Mouse (Mus musculus): ENCODE results near the gene H2-K1. TPM values are rescaled to one million over a fixed set of nuclear protein-coding genes. Genes with fewer than 3 reads are reported as not detected.
"Not testable (repeated sequence)": the region's sequence is repeated elsewhere in the genome, so short reads cannot be mapped to it uniquely, and the experiment has no call there.

The H2-K1 gene
- total and polyA plus RNA-seq, 3 experiments = 0.16 to 0.74 TPM; not detected in 1

DNA sequence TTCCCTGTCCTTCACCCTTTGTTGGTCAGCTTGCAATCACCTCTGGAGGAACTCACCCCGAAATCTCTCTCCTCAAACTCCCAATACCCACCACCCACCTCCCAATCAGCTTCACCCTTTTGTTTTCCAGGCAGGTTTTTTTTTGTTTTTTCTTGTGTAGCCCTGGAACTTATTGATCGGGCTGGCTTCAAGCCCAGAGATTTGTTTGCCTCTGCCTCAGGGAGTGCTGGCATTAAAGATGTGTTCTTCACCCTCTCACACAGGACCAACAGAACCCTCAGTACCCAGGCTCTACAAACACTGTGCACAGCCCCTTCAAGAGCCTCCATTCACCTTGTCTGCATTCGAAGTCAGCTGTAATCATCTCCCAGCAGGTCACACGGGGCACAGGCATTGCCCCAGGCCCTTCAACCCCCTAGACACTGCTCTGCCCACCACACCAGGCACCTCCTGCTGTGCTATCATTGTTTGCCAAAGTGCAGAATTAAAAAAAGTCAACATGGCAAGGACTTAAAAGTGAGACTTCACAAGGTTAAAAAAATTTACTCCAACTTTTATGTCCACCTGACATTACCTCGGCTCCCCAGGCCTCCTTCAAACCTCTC is 46.1 kb downstream of the H2-K1 start:
- DNase-seq (ENCODE audit: low spot score) = no peak
- peaks cover 64% of the 10 kb centered on the region for H3K4me1 ChIP-seq (ENCODE audit: insufficient read depth, low read depth, low read length)
- H3K36me3 ChIP-seq (replicated peaks) = peaks cover 81% of the 10 kb centered on the region

DNA sequence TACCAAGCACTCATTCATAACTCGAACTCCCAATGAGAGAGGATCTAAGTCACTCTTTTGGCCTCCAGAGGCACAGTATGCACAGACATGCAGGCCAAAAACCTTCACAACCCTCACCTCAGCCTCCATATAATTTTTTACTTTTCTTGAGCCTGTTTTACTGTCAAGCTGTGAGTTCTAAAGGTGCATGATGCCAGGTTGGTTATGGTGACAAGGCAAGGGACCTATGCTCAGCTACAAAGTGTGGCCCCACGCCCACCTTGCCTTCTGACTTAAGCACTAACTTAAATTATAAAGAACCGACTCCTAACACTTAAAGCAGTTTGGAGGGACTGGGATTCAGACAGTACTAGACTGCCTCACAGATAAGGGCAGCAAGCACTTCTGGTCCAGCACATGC is 46.8 kb downstream of the H2-K1 start:
- Histone ChIP-seq H3K4me1 (ENCODE audit: insufficient read depth, low read depth, low read length) (peaks cover 69% of the 10 kb centered on the region), H3K27me3 (ENCODE audit: insufficient read depth, low read length) (no peaks in the 10 kb centered on the region), H3K9me3 (replicated peaks) (no peaks in the 10 kb centered on the region), H3K4me3 (ENCODE audit: low read depth, low read length) (peak overlapping the region; percentile 93), H3K36me3 (replicated peaks) (peaks cover 81% of the 10 kb centered on the region)
- ATAC-seq (ENCODE audit: extremely low read depth, insufficient number of reproducible peaks, low FRiP score, poor library complexity, severe bottlenecking) (no peak), DNase-seq (ENCODE audit: low spot score) (no peak)
- TF ChIP-seq TAL1 (conservative IDR thresholded peaks at IDR 0.05; ENCODE audit: low read depth, low read length) (no peak), CTCF (IDR thresholded peaks at IDR 0.05; ENCODE audit: low read depth, low read length) (no peak), GATA2 (IDR thresholded peaks at IDR 0.05; ENCODE audit: borderline replicate concordance, low read depth, low read length) (no peak), GATA1 (IDR thresholded peaks at IDR 0.05; ENCODE audit: borderline replicate concordance, low read length) (no peak)

More for the DNA sequence above, 46.1 kb downstream of the H2-K1 start:
- H3K4me3 ChIP-seq (ENCODE audit: low read depth, low read length) = peak overlapping the region; percentile 93
- H3K27me3 ChIP-seq (ENCODE audit: insufficient read depth, low read length) = no peaks in the 10 kb centered on the region
- no peak for TF ChIP-seq CTCF (IDR thresholded peaks at IDR 0.05; ENCODE audit: low read depth, low read length)
- 0 out of 2 replicates have a peak, but pooled peaks have one; percentile 75 for TF ChIP-seq POLR2AphosphoS5 (IDR thresholded peaks at IDR 0.05; ENCODE audit: insufficient replicate concordance, low read depth, low read length)
- TF ChIP-seq GATA1 (IDR thresholded peaks at IDR 0.05; ENCODE audit: borderline replicate concordance, low read length) = no peak
- no peak for TF ChIP-seq TAL1 (conservative IDR thresholded peaks at IDR 0.05; ENCODE audit: low read depth, low read length)
- TF ChIP-seq GATA2 (IDR thresholded peaks at IDR 0.05; ENCODE audit: borderline replicate concordance, low read depth, low read length) = no peak
- no peak for ATAC-seq (ENCODE audit: extremely low read depth, insufficient number of reproducible peaks, low FRiP score, poor library complexity, severe bottlenecking)
- H3K9me3 ChIP-seq (replicated peaks) = no peaks in the 10 kb centered on the region

DNA sequence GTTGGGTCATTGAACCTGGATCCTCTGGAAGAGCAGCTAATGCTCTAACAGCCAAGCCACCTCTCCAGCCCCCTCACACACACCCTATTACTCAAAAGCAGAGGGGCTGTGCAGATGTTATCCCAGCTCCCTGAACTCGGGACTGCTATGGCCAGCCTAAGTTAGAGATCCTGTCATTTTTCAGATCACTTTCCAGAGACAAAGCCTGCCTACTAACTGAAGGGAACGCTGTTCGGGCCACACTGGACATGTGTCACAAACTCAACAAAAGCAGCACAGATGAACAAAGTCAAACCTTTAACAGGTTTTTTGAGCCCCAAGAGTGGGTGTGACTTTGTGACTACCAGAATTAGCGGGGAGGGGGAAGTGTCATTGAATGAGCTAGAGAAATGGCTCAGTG is 47.3 kb downstream of the H2-K1 start:
- Histone ChIP-seq H3K36me3 (replicated peaks) (peaks cover 81% of the 10 kb centered on the region), H3K9me3 (replicated peaks) (no peaks in the 10 kb centered on the region), H3K27me3 (ENCODE audit: insufficient read depth, low read length) (no peaks in the 10 kb centered on the region), H3K4me1 (ENCODE audit: insufficient read depth, low read depth, low read length) (peaks cover 70% of the 10 kb centered on the region), H3K4me3 (ENCODE audit: low read depth, low read length) (peak overlapping the region; percentile 93)
- ATAC-seq (ENCODE audit: extremely low read depth, insufficient number of reproducible peaks, low FRiP score, poor library complexity, severe bottlenecking) (no peak), DNase-seq (ENCODE audit: low spot score) (no peak)
- TF ChIP-seq CTCF (IDR thresholded peaks at IDR 0.05; ENCODE audit: low read depth, low read length) (no peak), GATA2 (IDR thresholded peaks at IDR 0.05; ENCODE audit: borderline replicate concordance, low read depth, low read length) (no peak), TAL1 (conservative IDR thresholded peaks at IDR 0.05; ENCODE audit: low read depth, low read length) (no peak), GATA1 (IDR thresholded peaks at IDR 0.05; ENCODE audit: borderline replicate concordance, low read length) (no peak), POLR2AphosphoS5 (IDR thresholded peaks at IDR 0.05; ENCODE audit: insufficient replicate concordance, low read depth, low read length) (no peak; the same call in 1 of the 2 replicates)

DNA sequence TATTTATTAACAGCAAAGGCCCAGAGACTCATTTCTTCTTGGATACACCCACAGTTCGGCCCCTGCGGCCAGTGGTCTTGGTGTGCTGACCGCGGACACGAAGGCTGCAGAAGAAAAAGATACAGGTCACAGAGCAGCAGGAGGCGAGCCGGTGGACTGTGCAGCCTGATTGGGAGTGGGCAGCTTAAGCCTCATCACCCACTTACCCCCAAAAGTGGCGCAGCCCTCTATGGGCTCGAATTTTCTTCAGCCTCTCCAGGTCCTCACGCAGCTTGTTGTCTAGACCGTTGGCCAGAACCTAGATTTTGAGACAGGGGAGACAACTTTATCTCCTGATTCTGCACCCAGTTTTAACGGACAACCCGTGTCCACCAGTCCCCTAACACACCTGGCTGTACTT is 48.1 kb downstream of the H2-K1 start:
- Histone ChIP-seq H3K36me3 (replicated peaks) (peaks cover 81% of the 10 kb centered on the region), H3K4me1 (ENCODE audit: insufficient read depth, low read depth, low read length) (peaks cover 69% of the 10 kb centered on the region), H3K4me3 (ENCODE audit: low read depth, low read length) (peak overlapping the region; percentile 93)
- DNase-seq (ENCODE audit: low spot score); H3K27me3 ChIP-seq (ENCODE audit: insufficient read depth, low read length); ATAC-seq (ENCODE audit: extremely low read depth, insufficient number of reproducible peaks, low FRiP score, poor library complexity, severe bottlenecking); H3K9me3 ChIP-seq (replicated peaks): not testable (repeated sequence)

DNA sequence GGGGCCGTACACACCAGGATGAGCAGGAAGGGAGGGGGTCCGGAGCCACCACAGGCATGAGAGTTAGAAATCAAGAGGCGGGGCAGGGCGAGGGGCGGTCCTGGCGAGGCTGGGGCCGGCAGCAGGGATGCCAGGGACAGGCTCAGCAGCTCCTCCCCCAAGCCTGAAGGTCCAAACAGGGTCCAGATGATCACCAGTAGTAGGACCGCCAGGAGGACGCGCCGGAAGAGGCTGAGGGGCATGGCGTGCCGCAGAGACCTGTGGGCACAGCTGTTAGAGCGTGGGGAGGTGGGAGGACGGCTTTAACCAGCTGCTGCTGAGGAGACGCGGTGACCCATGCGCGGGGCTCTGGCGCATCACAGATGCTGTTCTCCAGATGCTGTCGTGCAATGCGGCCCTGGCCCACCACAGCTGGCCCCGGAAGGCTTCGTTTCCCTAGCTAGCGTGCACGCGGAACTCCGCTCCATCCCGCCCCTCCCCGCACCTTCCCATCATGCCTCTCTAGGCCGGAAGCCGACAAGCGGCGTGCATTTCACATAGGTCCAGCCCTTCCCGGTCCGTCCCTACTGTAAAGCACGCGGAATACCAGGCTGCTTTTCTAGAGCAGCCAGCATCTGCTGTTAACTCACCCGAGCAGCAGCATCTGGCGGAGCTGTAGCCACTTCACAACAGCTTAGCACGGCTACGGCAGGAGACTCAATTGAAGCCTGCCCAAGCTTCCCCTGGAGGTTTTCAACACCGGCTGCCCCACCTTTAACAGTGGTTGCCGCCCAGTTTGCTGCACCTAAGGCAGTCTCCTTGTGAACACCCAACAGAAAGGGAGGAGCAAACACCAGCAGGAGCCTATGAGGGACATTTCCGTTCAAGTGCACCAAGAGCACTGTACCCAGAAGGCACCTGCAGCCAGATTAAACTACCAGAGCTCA is 48.9 kb downstream of the H2-K1 start, which contains the start of gene B3galt4:
Gene B3galt4 (minus strand): TSS at position 468 of the 926 bp plus-strand sequence.
- peak within 1 kb of the TSS; percentile 93 for H3K4me3 ChIP-seq (ENCODE audit: low read depth, low read length)
- no peaks in the 10 kb centered on the region for H3K27me3 ChIP-seq (ENCODE audit: insufficient read depth, low read length)

DNA sequence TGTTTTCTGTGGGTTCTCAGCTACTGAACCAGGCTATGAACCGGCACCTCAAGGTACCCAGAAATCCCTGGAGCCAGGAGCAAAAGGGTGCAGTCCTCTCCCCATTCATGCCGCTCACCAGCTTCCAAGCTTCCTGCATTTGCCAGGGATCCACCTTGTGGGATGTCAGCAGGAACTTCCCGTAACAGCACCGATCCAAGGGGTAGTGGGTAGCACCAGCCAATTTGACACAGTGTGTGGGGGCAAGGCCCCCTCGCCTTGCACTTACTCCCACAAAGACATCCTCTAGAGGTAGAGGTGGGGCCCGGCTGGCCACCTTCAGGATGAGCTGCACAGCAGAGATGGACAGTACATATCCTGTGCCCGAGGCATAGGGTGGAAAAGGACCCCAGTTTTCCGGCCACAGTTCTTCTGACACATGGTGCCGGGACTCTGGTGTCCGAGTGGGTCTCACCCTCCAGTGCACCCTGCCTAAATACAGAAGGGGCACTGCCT is 50.0 kb downstream of the H2-K1 start:
- peaks cover 64% of the 10 kb centered on the region for H3K4me1 ChIP-seq (ENCODE audit: insufficient read depth, low read depth, low read length)
- DNase-seq (ENCODE audit: low spot score) (no peak), ATAC-seq (ENCODE audit: extremely low read depth, insufficient number of reproducible peaks, low FRiP score, poor library complexity, severe bottlenecking) (no peak)

More for the DNA sequence above, 48.9 kb downstream of the H2-K1 start, which contains the start of gene B3galt4:
- ATAC-seq (ENCODE audit: extremely low read depth, insufficient number of reproducible peaks, low FRiP score, poor library complexity, severe bottlenecking) = peak; percentile 50
- Histone ChIP-seq H3K4me1 (ENCODE audit: insufficient read depth, low read depth, low read length) (peaks cover 64% of the 10 kb centered on the region), H3K9me3 (replicated peaks) (no peaks in the 10 kb centered on the region), H3K36me3 (replicated peaks) (peaks cover 88% of the 10 kb centered on the region)
- DNase-seq (ENCODE audit: low spot score) = peak; percentile 56
- no peak for TF ChIP-seq GATA2 (IDR thresholded peaks at IDR 0.05; ENCODE audit: borderline replicate concordance, low read depth, low read length)
- TF ChIP-seq POLR2AphosphoS5 (IDR thresholded peaks at IDR 0.05; ENCODE audit: insufficient replicate concordance, low read depth, low read length) = peak; percentile 97
- TF ChIP-seq GATA1 (IDR thresholded peaks at IDR 0.05; ENCODE audit: borderline replicate concordance, low read length) = no peak

More for the DNA sequence above, 50.0 kb downstream of the H2-K1 start:
- Histone ChIP-seq H3K9me3 (replicated peaks) (no peaks in the 10 kb centered on the region), H3K36me3 (replicated peaks) (peaks cover 98% of the 10 kb centered on the region), H3K4me3 (ENCODE audit: low read depth, low read length) (peak overlapping the region; percentile 93; the same call in 1 of the 2 replicates), H3K27me3 (ENCODE audit: insufficient read depth, low read length) (no peaks in the 10 kb centered on the region)
- TF ChIP-seq CTCF (IDR thresholded peaks at IDR 0.05; ENCODE audit: low read depth, low read length) (no peak), TAL1 (conservative IDR thresholded peaks at IDR 0.05; ENCODE audit: low read depth, low read length) (no peak), POLR2AphosphoS5 (IDR thresholded peaks at IDR 0.05; ENCODE audit: insufficient replicate concordance, low read depth, low read length) (no peak), GATA1 (IDR thresholded peaks at IDR 0.05; ENCODE audit: borderline replicate concordance, low read length) (no peak), GATA2 (IDR thresholded peaks at IDR 0.05; ENCODE audit: borderline replicate concordance, low read depth, low read length) (no peak)

All from G1E (cell line).